Mouse (Mus musculus) myocyte (in vitro differentiated cells): Measurements from ENCODE around the gene Tbc1d2. TPM values are rescaled to one million over a fixed set of nuclear protein-coding genes. Genes with fewer than 3 reads are reported as not detected.
A peak's percentile ranks its signal among the peaks of the same experiment; 100 is the strongest.

Source experiments
- H3K27me3 ChIP-seq: one replicate; pipeline ENCODE4 v1.6.1; 2011; ENCODE audit not compliant: control insufficient read depth, insufficient read depth, insufficient read length
- H3K36me3 ChIP-seq: one replicate; pipeline ENCODE4 v1.6.1; 2011; ENCODE audit not compliant: control insufficient read depth, insufficient read depth
- H3K4me2 ChIP-seq: one replicate; pipeline ENCODE4 v1.6.1; 2011; ENCODE audit warnings: low read depth, control low read depth
- H3K4me3 ChIP-seq: one replicate; pipeline ENCODE4 v1.5.1; 2011; ENCODE audit warnings: mild to moderate bottlenecking, control low read depth, moderate library complexity
- H3K79me2 ChIP-seq: one replicate; pipeline ENCODE4 v1.6.1; 2011; ENCODE audit not compliant: control insufficient read depth, insufficient read depth
- H3ac ChIP-seq: one replicate; pipeline ENCODE4 v1.6.1; 2011; ENCODE audit not compliant: control insufficient read depth, insufficient read length
- CEBPB ChIP-seq: IDR thresholded peaks from 2 replicates; pipeline ENCODE4 v1.6.1; 2011; ENCODE audit warnings: mild to moderate bottlenecking, moderate library complexity; ENCODE audit not compliant: poor library complexity, insufficient read depth, severe bottlenecking
- E2F4 ChIP-seq: IDR thresholded peaks from one replicate; pipeline ENCODE4 v1.6.1; 2011; ENCODE audit warnings: mild to moderate bottlenecking, control low read depth, moderate library complexity; ENCODE audit not compliant: insufficient read depth
- MAX ChIP-seq: IDR thresholded peaks from one replicate; pipeline ENCODE4 v1.6.1; 2011; ENCODE audit warnings: low read depth, mild to moderate bottlenecking, control low read depth
- MYOD1 ChIP-seq, 3 experiments: IDR thresholded peaks; one replicate each; pipeline ENCODE4 v1.6.1; 2011; ENCODE audit warnings: control low read depth in 2 of 3, low read depth in 2 of 3, mild to moderate bottlenecking in 2 of 3, moderate library complexity in 1 of 3; ENCODE audit not compliant: insufficient read length in 2 of 3, control insufficient read depth in 1 of 3
- MYOG ChIP-seq, 3 experiments: IDR thresholded peaks; one replicate each; pipeline ENCODE4 v1.6.1; 2011; ENCODE audit warnings: control low read depth in 2 of 3, low read depth in 2 of 3, mild to moderate bottlenecking in 2 of 3; ENCODE audit not compliant: insufficient read length in 2 of 3, control insufficient read depth in 1 of 3, insufficient read depth in 1 of 3
- POLR2A ChIP-seq: IDR thresholded peaks from one replicate; pipeline ENCODE4 v1.6.1; 2011; ENCODE audit warnings: low read depth, mild to moderate bottlenecking, control low read depth, moderate library complexity; ENCODE audit not compliant: insufficient read length
- POLR2AphosphoS2 ChIP-seq: IDR thresholded peaks from one replicate; pipeline ENCODE4 v1.6.1; 2011; ENCODE audit warnings: low read depth, control low read depth; ENCODE audit not compliant: insufficient read length
- REST ChIP-seq: IDR thresholded peaks from one replicate; pipeline ENCODE4 v1.6.1; 2011; ENCODE audit warnings: mild to moderate bottlenecking, control low read depth, moderate library complexity; ENCODE audit not compliant: insufficient read depth, insufficient read length
- SRF ChIP-seq: IDR thresholded peaks from one replicate; pipeline ENCODE4 v1.6.1; 2011; ENCODE audit warnings: low read depth; ENCODE audit not compliant: control insufficient read depth, insufficient read length
- TCF12 ChIP-seq: IDR thresholded peaks from one replicate; pipeline ENCODE4 v1.6.1; 2011; ENCODE audit warnings: mild to moderate bottlenecking, control low read depth; ENCODE audit not compliant: poor library complexity, insufficient read depth, severe bottlenecking
- TCF3 ChIP-seq: IDR thresholded peaks from one replicate; pipeline ENCODE4 v1.6.1; 2011; ENCODE audit warnings: low read depth, control low read depth; ENCODE audit not compliant: insufficient read length
- USF1 ChIP-seq: IDR thresholded peaks from one replicate; pipeline ENCODE4 v1.6.1; 2011; ENCODE audit warnings: low read depth, mild to moderate bottlenecking, control low read depth, moderate library complexity
- polyA plus RNA-seq: library from polyadenylated mRNA; unstranded; fragments of >200 nt; fragmentation: generic; extraction: Trizol; gene quantifications from one replicate; pipeline ENCODE4 v1.2.1, GENCODE M21; 2012; ENCODE audit warnings: missing spikeins

Gene Tbc1d2
- polyA plus RNA-seq, 1 experiment, result 0.20 TPM

DNA sequence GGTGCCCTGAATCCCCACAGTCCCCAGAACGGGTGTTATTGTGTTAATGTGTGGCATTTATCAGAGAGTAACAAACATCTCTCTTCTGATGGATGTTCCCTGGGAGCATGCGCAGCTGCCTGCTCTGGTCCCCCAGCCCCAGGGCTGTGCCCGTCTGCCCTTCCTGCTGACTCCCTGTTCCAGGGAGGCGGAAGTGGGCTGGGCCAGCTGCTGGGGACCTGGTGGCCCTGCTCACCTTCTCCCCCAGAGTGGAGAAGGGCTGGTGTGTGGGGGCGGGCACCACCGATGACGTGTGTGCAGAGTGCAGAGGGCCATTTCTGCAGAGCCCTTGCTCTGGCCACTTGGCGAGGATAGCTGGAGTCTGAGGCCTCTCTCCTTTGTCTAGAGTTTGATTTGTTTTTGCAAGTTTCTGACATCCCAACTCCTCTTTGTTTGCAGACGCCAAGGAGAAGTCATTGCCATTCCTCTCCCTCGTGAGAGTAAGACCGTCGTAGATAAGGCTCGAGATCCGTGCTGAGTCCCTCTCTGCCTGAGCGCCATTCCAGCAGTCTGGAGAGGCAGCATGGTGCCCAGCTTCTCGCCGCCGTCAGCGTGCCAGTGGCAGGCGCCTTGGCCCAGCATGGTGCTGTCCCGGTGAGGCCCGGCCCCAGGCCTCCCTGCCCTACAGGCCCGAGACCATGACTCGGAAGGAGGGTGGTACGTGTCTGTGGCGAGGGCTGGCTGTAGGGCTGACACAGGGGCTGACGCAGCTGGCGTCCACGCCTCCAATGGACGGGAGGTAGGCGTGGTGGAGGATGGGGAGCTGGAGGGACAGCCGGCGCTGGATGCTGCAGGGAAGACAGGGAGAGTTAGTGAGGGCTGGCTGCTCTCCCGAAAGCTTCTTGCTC, 14.4 kb upstream of the Tbc1d2 start:
- Histone ChIP-seq H3K4me2 (no peak overlapping the region), H3ac (no peak overlapping the region), H3K4me3 (no peak overlapping the region), H3K79me2 (no peaks in the 10 kb centered on the region), H3K36me3 (no peaks in the 10 kb centered on the region), H3K27me3 (peaks cover 7% of the 10 kb centered on the region)
- TF ChIP-seq MAX (no peak), POLR2A (no peak), USF1 (no peak), MYOG (IDR thresholded peaks at IDR 0.05; ENCODE audit: control insufficient read depth in 1 of 3, insufficient read depth in 1 of 3, insufficient read length in 2 of 3, low read depth in 2 of 3) (peak in 2 of 3 experiments; percentile 1 to 14), REST (no peak), SRF (no peak)

GRCm38 (mm10) chr4:46661433-46661832, 11.4 kb upstream of the Tbc1d2 start:
- Histone ChIP-seq H3ac (no peak overlapping the region), H3K27me3 (peaks cover 7% of the 10 kb centered on the region), H3K36me3 (no peaks in the 10 kb centered on the region), H3K4me3 (no peak overlapping the region), H3K4me2 (no peak overlapping the region), H3K79me2 (no peaks in the 10 kb centered on the region)
- no peak for TF ChIP-seq POLR2A
- no peak for TF ChIP-seq POLR2AphosphoS2
- no peak for TF ChIP-seq CEBPB
- no peak for TF ChIP-seq MAX
- TF ChIP-seq TCF3, result no peak
- no peak for TF ChIP-seq TCF12
- TF ChIP-seq REST, result no peak
- TF ChIP-seq MYOD1 (IDR thresholded peaks at IDR 0.05; ENCODE audit: control insufficient read depth in 1 of 3, insufficient read length in 2 of 3, low read depth in 2 of 3), result no peak
- no peak for TF ChIP-seq E2F4

DNA sequence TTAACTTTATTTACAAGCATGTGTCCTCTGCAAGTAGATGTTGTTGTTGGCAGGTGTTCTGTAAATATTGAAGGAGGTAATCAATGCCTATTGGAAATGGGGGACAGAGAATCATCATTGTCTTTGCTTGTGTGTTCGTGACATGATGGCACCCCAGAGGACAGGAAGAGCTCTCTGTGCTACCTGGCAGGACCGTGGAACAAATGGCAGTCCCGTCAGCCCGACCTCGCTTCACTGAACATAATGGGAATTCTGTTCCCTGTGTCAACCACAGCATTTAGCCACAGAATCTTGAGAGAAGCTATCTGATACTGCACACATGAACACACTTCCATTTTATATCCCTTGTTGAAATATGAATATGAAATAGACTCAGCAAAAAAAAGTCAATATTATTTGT, 8.9 kb upstream of the Tbc1d2 start:
- Histone ChIP-seq H3K4me2 (no peak overlapping the region), H3K36me3 (no peaks in the 10 kb centered on the region), H3K27me3 (peaks cover 7% of the 10 kb centered on the region), H3K4me3 (no peak overlapping the region), H3K79me2 (no peaks in the 10 kb centered on the region), H3ac (no peak overlapping the region)
- TF ChIP-seq TCF3, result no peak
- TF ChIP-seq SRF, result no peak
- no peak for TF ChIP-seq MYOG (IDR thresholded peaks at IDR 0.05; ENCODE audit: control insufficient read depth in 1 of 3, insufficient read depth in 1 of 3, insufficient read length in 2 of 3, low read depth in 2 of 3)
- no peak for TF ChIP-seq USF1
- no peak for TF ChIP-seq REST
- no peak for TF ChIP-seq E2F4
- TF ChIP-seq TCF12, result no peak
- TF ChIP-seq POLR2A, result no peak
- TF ChIP-seq MYOD1 (IDR thresholded peaks at IDR 0.05; ENCODE audit: control insufficient read depth in 1 of 3, insufficient read length in 2 of 3, low read depth in 2 of 3), result no peak
- TF ChIP-seq CEBPB, result no peak
- no peak for TF ChIP-seq POLR2AphosphoS2
- TF ChIP-seq MAX, result no peak

GRCm38 (mm10) chr4:46657116-46657515, 7.1 kb upstream of the Tbc1d2 start:
- no peak overlapping the region for H3ac ChIP-seq
- peaks cover 7% of the 10 kb centered on the region for H3K27me3 ChIP-seq
- no peaks in the 10 kb centered on the region for H3K79me2 ChIP-seq
- H3K36me3 ChIP-seq, result no peaks in the 10 kb centered on the region
- no peak for TF ChIP-seq SRF
- TF ChIP-seq USF1, result no peak
- TF ChIP-seq POLR2A, result no peak
- no peak for TF ChIP-seq TCF12
- no peak for TF ChIP-seq CEBPB
- TF ChIP-seq MYOG (IDR thresholded peaks at IDR 0.05; ENCODE audit: control insufficient read depth in 1 of 3, insufficient read depth in 1 of 3, insufficient read length in 2 of 3, low read depth in 2 of 3), result no peak
- no peak for TF ChIP-seq REST
- no peak for TF ChIP-seq MAX
- no peak for TF ChIP-seq POLR2AphosphoS2
- TF ChIP-seq MYOD1 (IDR thresholded peaks at IDR 0.05; ENCODE audit: control insufficient read depth in 1 of 3, insufficient read length in 2 of 3, low read depth in 2 of 3), result no peak
- no peak for TF ChIP-seq TCF3
- no peak overlapping the region for H3K4me2 ChIP-seq
- no peak overlapping the region for H3K4me3 ChIP-seq
